Mouse (Mus musculus) hindbrain, embryonic 11.5 days (tissue): ENCODE results near the gene R3hdm2. TPM values are rescaled to one million over a fixed set of nuclear protein-coding genes. Genes with fewer than 3 reads are reported as not detected.
A peak's percentile ranks its signal among the peaks of the same experiment; 100 is the strongest.

Experiments
- ATAC-seq: fragments of 200-750 bp; cut with Nextera tagmentation; 2 replicates; pipeline ENCODE4 v1.8.0; 2017; ENCODE audit warnings: mild to moderate bottlenecking, moderate TSS enrichment, moderate library complexity; ENCODE audit not compliant: low FRiP score
- DNase-seq: peaks from one replicate; pipeline ENCODE4 v3.0.0-alpha.2; 2015; ENCODE audit warnings: low spot score
- H3K27ac ChIP-seq: fragments of 300-500 bp; sonication (generic); 2 replicates; pipeline ENCODE4 v1.5.1; 2014; ENCODE audit warnings: mild to moderate bottlenecking, low read depth, low read length
- H3K27me3 ChIP-seq: fragments of 300-500 bp; sonication (generic); 2 replicates; pipeline ENCODE4 v1.6.1; 2014; ENCODE audit warnings: mild to moderate bottlenecking, low read length, moderate library complexity, mixed read lengths; ENCODE audit not compliant: control insufficient read depth, insufficient read depth
- H3K36me3 ChIP-seq: fragments of 300-500 bp; sonication (generic); 2 replicates; pipeline ENCODE4 v1.6.1; 2014; ENCODE audit warnings: mild to moderate bottlenecking, low read length, moderate library complexity, mixed read lengths; ENCODE audit not compliant: control insufficient read depth, insufficient read depth
- H3K4me1 ChIP-seq: fragments of 300-500 bp; sonication (generic); replicated peaks from 2 replicates; pipeline ENCODE4 v1.6.1; 2014; ENCODE audit warnings: low read length, mixed read lengths; ENCODE audit not compliant: control insufficient read depth, insufficient read depth
- H3K4me2 ChIP-seq: fragments of 300-500 bp; sonication (generic); replicated peaks from 2 replicates; pipeline ENCODE4 v1.6.1; 2014; ENCODE audit warnings: mild to moderate bottlenecking, low read depth, low read length
- H3K4me3 ChIP-seq: fragments of 300-500 bp; sonication (generic); 2 replicates; pipeline ENCODE4 v1.5.1; 2014; ENCODE audit warnings: low read depth, low read length
- H3K9ac ChIP-seq: fragments of 300-500 bp; sonication (generic); 2 replicates; pipeline ENCODE4 v1.6.1; 2014; ENCODE audit warnings: low read depth, low read length
- H3K9me3 ChIP-seq: fragments of 300-500 bp; sonication (generic); 2 replicates; pipeline ENCODE4 v1.6.1; 2016; ENCODE audit warnings: low read length; ENCODE audit not compliant: control insufficient read depth
- WGBS: fragments of 180-500 bp; shearing (Covaris S2); extraction: QIAGEN DNeasy Blood & Tissue Kit; methylation state at CpG from one replicate; pipeline ENCODE4 v1.1.7; 2014; 5-methylcytosine and 5-hydroxymethylcytosine counted together
- polyA plus RNA-seq: library from polyadenylated mRNA; unstranded; fragments of >200 nt; fragmentation: Nextera tagmentation; extraction: Ambion mirVana; gene quantifications from 2 replicates; pipeline ENCODE4 v1.2.1, GENCODE M21; 2014

Gene R3hdm2
- polyA plus RNA-seq: 26.2 and 33.0 TPM in 2 replicates

- ATAC-seq (peak; percentile 97), DNase-seq (peak; percentile 97)
- Histone ChIP-seq H3K36me3 (no peaks in the 10 kb centered on the region), H3K27me3 (no peaks in the 10 kb centered on the region), H3K9ac (peak within 1 kb of the TSS; percentile 79), H3K27ac (peak within 1 kb of the TSS; percentile 89), H3K9me3 (no peaks in the 10 kb centered on the region), H3K4me3 (peak within 1 kb of the TSS; percentile 59), H3K4me1 (no peaks in the 10 kb centered on the region; the same call in 1 of the 2 replicates), H3K4me2 (peak within 1 kb of the TSS; percentile 71)
- under 1% methylated on average over 38 of the region's 53 CpGs for WGBS
Observed at GRCm38 (mm10) chr10:127380251-127380691, at the start of gene R3hdm2. R3hdm2 (plus strand) TSS chr10:127380327.

DNA sequence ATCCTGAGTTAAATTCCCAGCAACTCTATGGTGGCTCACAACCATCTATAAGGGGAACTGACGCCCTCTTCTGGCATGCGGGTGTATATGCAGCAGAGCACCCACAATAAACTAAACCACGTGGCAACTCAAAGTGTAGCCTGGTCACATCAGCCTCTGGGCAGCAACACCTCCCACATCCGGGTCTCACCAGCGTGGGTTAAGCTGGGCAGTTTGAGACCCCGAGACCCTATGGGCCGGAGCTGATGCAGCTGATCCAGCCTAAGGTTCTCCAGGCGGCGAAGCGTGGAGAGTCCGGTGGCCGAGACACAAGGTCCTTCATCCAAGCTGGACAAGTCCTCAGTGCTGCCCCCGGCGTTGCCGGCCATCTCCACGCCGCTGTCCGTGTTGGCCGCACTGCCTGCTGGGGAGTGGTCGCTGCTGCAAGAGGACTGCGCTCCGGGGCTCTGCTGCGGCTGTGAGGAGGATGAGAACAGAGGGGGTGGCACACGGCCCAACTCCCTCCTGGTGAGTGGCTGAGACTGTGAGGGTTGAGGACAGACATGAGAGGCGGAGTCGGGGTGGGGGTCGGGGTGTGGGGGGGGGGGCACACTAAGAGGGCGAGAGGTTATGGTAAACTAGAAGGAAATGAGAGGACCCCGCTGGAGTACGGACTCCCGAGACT is 47.8 kb upstream of the R3hdm2 start:
- H3K4me1 ChIP-seq: no peaks in the 10 kb centered on the region
- H3K9me3 ChIP-seq: no peaks in the 10 kb centered on the region
- H3K36me3 ChIP-seq: no peaks in the 10 kb centered on the region
- peak overlapping the region; percentile 40 for H3K4me2 ChIP-seq
- no peak overlapping the region for H3K27ac ChIP-seq
- H3K4me3 ChIP-seq: peak overlapping the region; percentile 12; the same call in 1 of the 2 replicates
- peak; percentile 48; the same call in 1 of the 2 replicates for ATAC-seq
- peaks cover 18% of the 10 kb centered on the region for H3K27me3 ChIP-seq
- WGBS: 35% methylated on average over 31 of the region's 31 CpGs
- H3K9ac ChIP-seq: peak overlapping the region; percentile 37; the same call in 1 of the 2 replicates
- DNase-seq: peak; percentile 55

DNA sequence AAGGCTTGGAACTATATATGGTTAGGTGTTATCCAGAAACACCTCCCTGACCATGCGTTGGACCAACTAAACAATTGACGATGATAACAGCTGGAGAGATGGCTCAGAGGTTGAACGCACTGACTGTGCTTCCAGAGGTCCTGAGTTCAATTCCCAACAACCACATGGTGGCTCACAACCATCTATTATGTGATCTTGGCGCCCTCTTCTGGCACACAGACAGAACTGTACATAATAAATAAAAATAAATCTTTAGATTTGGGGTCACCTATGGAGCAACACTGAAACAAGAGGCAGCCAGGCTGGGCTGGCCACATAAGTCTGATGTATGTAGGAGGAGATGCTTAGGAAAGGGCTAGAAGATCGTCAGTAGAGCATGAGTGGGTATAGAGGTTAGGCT is 47.0 kb upstream of the R3hdm2 start:
- DNase-seq (no peak), ATAC-seq (no peak)
- Histone ChIP-seq H3K27ac (no peak overlapping the region), H3K4me3 (no peak overlapping the region), H3K27me3 (peaks cover 10% of the 10 kb centered on the region), H3K4me1 (no peaks in the 10 kb centered on the region), H3K9me3 (no peaks in the 10 kb centered on the region), H3K9ac (no peak overlapping the region), H3K36me3 (no peaks in the 10 kb centered on the region), H3K4me2 (no peak overlapping the region)
- WGBS: 65% methylated on average over 5 of the region's 5 CpGs

GRCm38 (mm10) chr10:127335271-127335670 is 44.9 kb upstream of the R3hdm2 start:
- H3K4me1 ChIP-seq: peaks cover 10% of the 10 kb centered on the region
- no peak overlapping the region for H3K4me3 ChIP-seq
- H3K4me2 ChIP-seq: no peak overlapping the region
- WGBS: 77% methylated on average over 1 of the region's 1 CpGs
- no peak overlapping the region for H3K9ac ChIP-seq
- DNase-seq (no peak), ATAC-seq (no peak)
- H3K36me3 ChIP-seq: no peaks in the 10 kb centered on the region
- H3K27ac ChIP-seq: no peak overlapping the region
- H3K9me3 ChIP-seq: no peaks in the 10 kb centered on the region
- H3K27me3 ChIP-seq: peaks cover 7% of the 10 kb centered on the region; the same call in 1 of the 2 replicates

DNA sequence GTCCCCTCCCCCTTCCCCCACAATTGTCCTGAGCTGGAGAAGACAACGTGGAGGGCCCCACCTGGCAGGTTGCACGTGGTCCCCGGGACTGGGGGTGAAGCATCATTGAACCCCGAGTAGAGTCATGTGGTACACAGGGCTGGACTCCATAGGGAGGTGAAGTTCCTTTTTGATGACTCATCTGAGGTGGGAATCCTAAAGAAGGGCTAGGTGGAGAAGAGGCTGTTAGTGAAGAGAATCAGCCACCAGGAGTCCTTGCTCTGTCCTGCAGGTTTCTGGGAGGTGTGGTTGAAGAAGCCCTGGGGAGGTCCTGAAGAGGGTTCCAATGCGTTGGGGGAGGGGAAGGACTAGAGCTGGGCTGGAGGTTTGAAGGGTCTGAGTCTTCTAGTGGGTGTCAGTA is 43.2 kb upstream of the R3hdm2 start:
- WGBS: 75% methylated on average over 5 of the region's 5 CpGs
- H3K4me3 ChIP-seq: no peak overlapping the region
- H3K27me3 ChIP-seq: peaks cover 15% of the 10 kb centered on the region
- no peak overlapping the region for H3K9ac ChIP-seq
- H3K4me1 ChIP-seq: peaks cover 15% of the 10 kb centered on the region
- no peak overlapping the region for H3K27ac ChIP-seq
- H3K9me3 ChIP-seq: no peaks in the 10 kb centered on the region
- H3K36me3 ChIP-seq: no peaks in the 10 kb centered on the region
- DNase-seq (no peak), ATAC-seq (no peak)
- no peak overlapping the region for H3K4me2 ChIP-seq

DNA sequence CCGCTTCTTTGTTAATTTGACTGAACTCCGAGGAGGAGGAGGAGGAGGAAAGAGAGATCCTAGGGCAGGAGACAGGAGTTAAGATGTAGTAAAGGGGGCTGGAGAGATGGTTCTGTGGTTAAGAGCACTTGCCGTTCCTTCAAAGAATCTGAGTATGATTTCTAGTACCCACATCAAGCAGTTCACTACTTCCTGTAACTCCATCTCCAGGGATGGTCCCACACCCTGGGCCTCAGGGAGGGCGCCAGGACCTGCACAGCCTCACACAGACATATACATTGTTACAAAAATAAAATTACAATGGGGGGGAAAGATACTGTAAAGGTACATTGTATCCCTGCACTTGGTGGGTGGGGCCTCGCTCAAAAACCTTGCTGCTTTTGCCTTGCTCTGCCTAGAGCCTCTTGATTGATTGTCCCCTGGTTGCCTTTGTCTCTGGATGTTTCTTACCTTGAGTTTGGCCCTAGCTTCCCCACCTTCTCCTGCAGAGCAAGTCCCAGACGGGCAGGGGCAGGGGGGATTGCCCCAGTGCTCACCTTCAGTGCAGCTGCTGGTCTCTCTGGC is 42.5 kb upstream of the R3hdm2 start:
- Histone ChIP-seq H3K4me2 (no peak overlapping the region), H3K4me1 (peaks cover 16% of the 10 kb centered on the region), H3K27me3 (peaks cover 15% of the 10 kb centered on the region), H3K4me3 (no peak overlapping the region), H3K36me3 (no peaks in the 10 kb centered on the region), H3K9me3 (no peaks in the 10 kb centered on the region), H3K27ac (no peak overlapping the region), H3K9ac (no peak overlapping the region)
- DNase-seq (no peak), ATAC-seq (no peak)
- 79% methylated on average over 6 of the region's 6 CpGs for WGBS

DNA sequence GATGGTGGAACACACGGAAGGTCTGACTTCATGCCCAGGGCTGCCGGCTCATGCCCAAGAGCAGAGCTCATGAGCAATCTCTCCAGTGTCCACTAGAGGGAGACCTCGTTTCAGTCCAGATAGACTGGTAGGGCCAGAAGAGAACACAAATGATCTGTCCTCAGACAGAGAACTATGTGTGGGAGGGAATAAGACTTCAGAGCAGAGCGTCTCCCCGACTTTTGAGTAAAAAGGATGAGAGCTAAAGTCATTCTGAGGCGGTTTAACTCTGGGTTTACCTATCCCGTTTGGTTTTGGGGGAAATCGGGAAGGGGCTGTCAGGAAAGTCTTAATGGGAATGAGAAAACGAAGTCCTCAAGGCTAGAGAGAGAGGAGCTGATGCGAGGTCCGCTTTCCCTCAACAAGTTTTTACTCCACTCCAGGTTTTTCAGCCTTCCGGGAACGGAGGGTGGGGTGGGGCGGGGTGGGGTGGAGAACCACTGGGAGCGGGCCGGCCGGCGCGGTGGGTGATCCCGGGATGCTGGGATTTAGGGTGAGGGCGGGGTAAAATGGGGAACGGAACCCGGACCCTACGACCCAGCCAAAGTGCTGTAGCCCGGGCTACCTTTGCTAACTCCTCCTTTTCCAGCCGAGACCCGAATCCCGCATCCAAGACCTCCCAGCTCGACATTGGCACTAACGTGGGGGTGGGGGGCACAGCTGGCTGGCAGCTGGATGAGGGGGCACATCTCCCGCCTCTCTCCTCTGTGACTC is 41.0 kb upstream of the R3hdm2 start:
- peak overlapping the region; percentile 63 for H3K4me2 ChIP-seq
- H3K9me3 ChIP-seq: no peaks in the 10 kb centered on the region
- peaks cover 16% of the 10 kb centered on the region for H3K4me1 ChIP-seq
- peaks cover 15% of the 10 kb centered on the region for H3K27me3 ChIP-seq
- DNase-seq: peak; percentile 92
- H3K9ac ChIP-seq: no peak overlapping the region
- H3K4me3 ChIP-seq: peak overlapping the region; percentile 33
- peak overlapping the region; percentile 56 for H3K27ac ChIP-seq
- ATAC-seq: peak; percentile 64
- H3K36me3 ChIP-seq: no peaks in the 10 kb centered on the region
- under 1% methylated on average over 31 of the region's 31 CpGs for WGBS

GRCm38 (mm10) chr10:127339683-127340576 is 40.2 kb upstream of the R3hdm2 start:
- Histone ChIP-seq H3K36me3 (no peaks in the 10 kb centered on the region), H3K9me3 (no peaks in the 10 kb centered on the region), H3K9ac (peak overlapping the region; percentile 15; the same call in 1 of the 2 replicates), H3K4me2 (peak overlapping the region; percentile 63), H3K27me3 (peaks cover 15% of the 10 kb centered on the region), H3K4me3 (peak overlapping the region; percentile 33), H3K4me1 (peaks cover 16% of the 10 kb centered on the region), H3K27ac (peak overlapping the region; percentile 56)
- peak; percentile 77 for DNase-seq
- ATAC-seq: peak; percentile 61
- WGBS: under 1% methylated on average over 40 of the region's 42 CpGs
